ENCODE assay signal across 9 mouse cellular contexts in the genomic region with DNA sequence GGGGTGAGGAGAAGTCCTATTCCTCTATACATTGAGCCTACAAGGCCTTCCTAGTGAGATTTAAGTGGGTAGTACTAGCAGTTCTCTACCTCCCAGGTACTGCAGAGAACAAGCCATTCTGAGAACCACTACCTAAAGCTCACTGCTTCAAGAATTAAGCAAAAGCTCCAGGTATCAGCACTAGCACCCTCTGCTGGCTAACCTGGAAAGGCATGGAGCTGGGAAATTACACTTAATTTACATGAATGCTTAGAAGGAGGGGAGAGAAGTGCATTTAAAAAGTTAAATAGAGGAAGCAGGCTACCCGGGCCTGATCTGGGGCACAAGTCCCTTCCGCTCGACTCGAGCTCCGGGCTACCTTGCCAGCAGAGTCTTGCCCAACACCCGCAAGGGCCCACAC. TPM values are rescaled to one million over a fixed set of nuclear protein-coding genes. Genes with fewer than 3 reads are reported as not detected.
DNase-seq lines count a peak whose midpoint lies in the region; ATAC-seq and TF ChIP-seq lines count a peak whose summit lies in the region.
"Had no signal": no experiment of that assay in that cellular context is flagged by ENCODE, and none has a peak within 500 bp of the region (broad histone marks: within the 10 kb centered on the region; RNA-seq: fewer than 3 reads in every experiment).

No protein-coding gene starts in this region.

- no peak for ATAC-seq in intestine, postnatal 0 days
- no peak for ATAC-seq in intestine, embryonic 16.5 days
- ATAC-seq in lung, postnatal 0 days = no peak
- ATAC-seq in activated CD4-positive, CD25-positive, alpha-beta regulatory T cell, adult 4 months = no peak

- no peaks in the 10 kb centered on the region for H3K27me3 ChIP-seq in intestine, postnatal 0 days (replicated peaks; ENCODE audit: control insufficient read depth, insufficient read depth, low read length)
- H3K27me3 ChIP-seq in intestine, embryonic 16.5 days (replicated peaks; ENCODE audit: control insufficient read depth, insufficient read depth, low read length) = no peaks in the 10 kb centered on the region
- H3K27me3 ChIP-seq in E14TG2a.4 (ENCODE audit: insufficient read depth, low read length) = no peaks in the 10 kb centered on the region
- H3K27me3 ChIP-seq in lung, postnatal 0 days (replicated peaks; ENCODE audit: insufficient read depth, low read length) = no peaks in the 10 kb centered on the region
- H3K27me3 ChIP-seq: embryonic facial prominence, embryonic 15.5 days had no signal

- H3K9ac ChIP-seq in intestine, postnatal 0 days (ENCODE audit: low read depth, low read length) = no peak overlapping the region
- no peak overlapping the region for H3K9ac ChIP-seq in intestine, embryonic 16.5 days (ENCODE audit: low read depth, low read length)
- H3K9ac ChIP-seq in lung, postnatal 0 days (replicated peaks; ENCODE audit: low read depth) = no peak overlapping the region
- H3K9ac ChIP-seq: embryonic facial prominence, embryonic 15.5 days had no signal

- H3K4me2 ChIP-seq in intestine, postnatal 0 days (replicated peaks; ENCODE audit: low read depth) = no peak overlapping the region
- no peak overlapping the region for H3K4me2 ChIP-seq in intestine, embryonic 16.5 days (ENCODE audit: low read depth, low read length)
- no peak overlapping the region for H3K4me2 ChIP-seq in lung, postnatal 0 days (replicated peaks; ENCODE audit: low read depth, low read length)
- H3K4me2 ChIP-seq: embryonic facial prominence, embryonic 15.5 days had no signal

- H3K9me3 ChIP-seq in intestine, postnatal 0 days (ENCODE audit: control insufficient read depth) = no peaks in the 10 kb centered on the region
- no peaks in the 10 kb centered on the region for H3K9me3 ChIP-seq in intestine, embryonic 16.5 days (ENCODE audit: control insufficient read depth, low read length)
- H3K9me3 ChIP-seq in E14TG2a.4 (ENCODE audit: low read length) = no peaks in the 10 kb centered on the region
- H3K9me3 ChIP-seq in lung, postnatal 0 days (ENCODE audit: low read length) = no peaks in the 10 kb centered on the region
- H3K9me3 ChIP-seq: embryonic facial prominence, embryonic 15.5 days had no signal

- no peak for TF ChIP-seq EP300 in lung, postnatal 0 days (IDR thresholded peaks at IDR 0.05)

- TF ChIP-seq CTCF in intestine, postnatal 0 days (IDR thresholded peaks at IDR 0.05; ENCODE audit: low read depth) = peak; percentile 60
- peak; percentile 59 for TF ChIP-seq CTCF in E14TG2a.4 (conservative IDR thresholded peaks at IDR 0.05; ENCODE audit: low read length)
- TF ChIP-seq CTCF in lung, postnatal 0 days (IDR thresholded peaks at IDR 0.05) = peak; percentile 64

- no peak overlapping the region for H3K4me3 ChIP-seq in intestine, postnatal 0 days (ENCODE audit: low read depth, low read length)
- H3K4me3 ChIP-seq in intestine, embryonic 16.5 days (ENCODE audit: low read length) = no peak overlapping the region
- H3K4me3 ChIP-seq in E14TG2a.4 (replicated peaks; ENCODE audit: low read length) = no peak overlapping the region
- H3K4me3 ChIP-seq in lung, postnatal 0 days (ENCODE audit: low read depth, low read length) = no peak overlapping the region
- H3K4me3 ChIP-seq: embryonic facial prominence, embryonic 15.5 days had no signal

- WGBS in intestine, postnatal 0 days = 82% methylated on average over 5 of the region's 6 CpGs
- WGBS in intestine, embryonic 16.5 days = 75% methylated on average over 5 of the region's 6 CpGs
- 70% methylated on average over 4 of the region's 6 CpGs for WGBS in lung, postnatal 0 days

- DNase-seq in 416B (ENCODE audit: low read depth) = peak; percentile 37
- peak; percentile 34 to 64 for DNase-seq in cerebellum, postnatal 25 days
- DNase-seq in lung, postnatal 0 days (ENCODE audit: low spot score) = peak; percentile 47
- DNase-seq in ovary, postnatal 10 days (ENCODE audit: low spot score) = no peak

- H3K36me3 ChIP-seq in intestine, postnatal 0 days (ENCODE audit: control insufficient read depth, insufficient read depth) = no peaks in the 10 kb centered on the region
- no peaks in the 10 kb centered on the region for H3K36me3 ChIP-seq in intestine, embryonic 16.5 days (ENCODE audit: control insufficient read depth, insufficient read depth, low read length)
- H3K36me3 ChIP-seq in E14TG2a.4 (ENCODE audit: insufficient read depth, low read length) = peaks cover 8% of the 10 kb centered on the region
- no peaks in the 10 kb centered on the region for H3K36me3 ChIP-seq in lung, postnatal 0 days (ENCODE audit: insufficient read depth, low read length)
- H3K36me3 ChIP-seq: embryonic facial prominence, embryonic 15.5 days had no signal

- H3K27ac ChIP-seq in intestine, postnatal 0 days (ENCODE audit: low read depth, low read length) = no peak overlapping the region
- no peak overlapping the region for H3K27ac ChIP-seq in intestine, embryonic 16.5 days (ENCODE audit: low read length)
- no peak overlapping the region for H3K27ac ChIP-seq in lung, postnatal 0 days (ENCODE audit: low read length)
- H3K27ac ChIP-seq: embryonic facial prominence, embryonic 15.5 days had no signal

- H3K4me1 ChIP-seq in intestine, postnatal 0 days (replicated peaks; ENCODE audit: control insufficient read depth, insufficient read depth, low read length) = no peaks in the 10 kb centered on the region
- H3K4me1 ChIP-seq in intestine, embryonic 16.5 days (ENCODE audit: control insufficient read depth, insufficient read depth, low read length) = no peaks in the 10 kb centered on the region
- no peaks in the 10 kb centered on the region for H3K4me1 ChIP-seq in E14TG2a.4 (replicated peaks; ENCODE audit: low read depth, low read length)
- H3K4me1 ChIP-seq in lung, postnatal 0 days (ENCODE audit: insufficient read depth, low read depth, low read length) = no peaks in the 10 kb centered on the region
- H3K4me1 ChIP-seq: embryonic facial prominence, embryonic 15.5 days had no signal

RNA-seq across cellular contexts. Expression of a gene that starts 24.2 kb away (rescaled TPM):
- polyA plus RNA-seq in intestine, postnatal 0 days (2015; fragmentation: Nextera tagmentation; extraction: Ambion mirVana) = 20.8 and 21.6 TPM in 2 replicates
- polyA plus RNA-seq in intestine, embryonic 16.5 days (2015; fragmentation: Nextera tagmentation; extraction: Ambion mirVana) = 20.5 and 21.2 TPM in 2 replicates
- polyA plus RNA-seq in lung, postnatal 0 days (2015; fragmentation: Nextera tagmentation; extraction: Ambion mirVana) = 41.3 and 47.3 TPM in 2 replicates
- polyA plus RNA-seq in activated CD4-positive, CD25-positive, alpha-beta regulatory T cell, adult 4 months (2017; shearing (Covaris generic)) = 10 to 100 TPM; 33.5 to 37.5 TPM

RNA-seq across cellular contexts. Expression of a gene that starts 24.3 kb away (rescaled TPM):
- 3.9 and 4.3 TPM in 2 replicates for polyA plus RNA-seq in intestine, postnatal 0 days (2015; fragmentation: Nextera tagmentation; extraction: Ambion mirVana)
- 4.3 and 4.5 TPM in 2 replicates for polyA plus RNA-seq in intestine, embryonic 16.5 days (2015; fragmentation: Nextera tagmentation; extraction: Ambion mirVana)
- polyA plus RNA-seq in lung, postnatal 0 days (2015; fragmentation: Nextera tagmentation; extraction: Ambion mirVana) = 6.1 and 6.6 TPM in 2 replicates
- polyA plus RNA-seq in activated CD4-positive, CD25-positive, alpha-beta regulatory T cell, adult 4 months (2017; shearing (Covaris generic)) = 1 to 10 TPM; 6.0 to 7.1 TPM
